Mouse (Mus musculus) thymus, adult 2 months (tissue): ENCODE data around the gene Gm49354.

Source experiments
- CTCF ChIP-seq: fragments of 200-500 bp; IDR thresholded peaks from 2 replicates; pipeline ENCODE4 v1.5.1; 2012; ENCODE audit warnings: mild to moderate bottlenecking, control low read depth, low read length, moderate library complexity, borderline replicate concordance; ENCODE audit not compliant: control insufficient read depth, poor library complexity, insufficient read depth; ENCODE audit errors: extremely low read depth
- POLR2A ChIP-seq: fragments of 200-500 bp; IDR thresholded peaks from 2 replicates; pipeline ENCODE4 v1.6.1; 2012; ENCODE audit warnings: mild to moderate bottlenecking, low read length, control low read depth, moderate library complexity; ENCODE audit not compliant: control insufficient read depth, poor library complexity, insufficient read depth; ENCODE audit errors: extremely low read depth

DNA sequence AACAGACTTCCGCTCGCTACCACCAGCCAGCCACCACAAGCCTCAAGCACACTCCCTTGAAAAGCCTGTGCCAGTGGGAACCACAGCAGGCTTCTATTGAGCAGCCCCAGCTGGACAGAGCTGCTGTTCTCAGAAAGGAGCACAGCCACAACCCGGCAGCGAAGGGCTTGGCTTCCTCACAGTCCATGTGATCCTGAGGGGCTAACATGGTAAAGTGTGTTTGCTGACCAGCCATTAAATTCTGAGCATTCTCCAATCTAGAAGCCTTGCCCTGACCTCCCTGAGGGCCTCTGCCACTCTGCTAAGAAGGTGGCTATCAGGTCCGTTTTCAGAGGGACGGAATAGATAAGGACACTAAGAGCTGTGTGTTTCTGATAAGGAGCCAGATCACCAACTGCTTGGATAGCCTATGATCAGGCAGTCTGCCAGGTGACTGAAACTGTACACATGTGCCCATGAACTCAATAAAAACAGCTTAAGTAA lies 32.1 kb upstream of the Gm49354 start:
- TF ChIP-seq POLR2A (no peak), CTCF (no peak)
